Mouse (Mus musculus) ES-Bruce4 (cell line): ENCODE measurements around the gene Lyrm1. TPM values are rescaled to one million over a fixed set of nuclear protein-coding genes. Genes with fewer than 3 reads are reported as not detected.

ENCODE experiments used
- H3K27ac ChIP-seq: 2 replicates; pipeline ENCODE4 v1.5.1; 2012; ENCODE audit warnings: low read length, inconsistent platforms; ENCODE audit not compliant: insufficient read depth
- H3K27me3 ChIP-seq: 2 replicates; pipeline ENCODE4 v1.6.1; 2012; ENCODE audit warnings: mild to moderate bottlenecking, low read length, inconsistent platforms; ENCODE audit not compliant: control insufficient read depth, poor library complexity, insufficient read depth, severe bottlenecking
- H3K36me3 ChIP-seq: 2 replicates; pipeline ENCODE4 v1.6.1; 2012; ENCODE audit warnings: inconsistent platforms, mild to moderate bottlenecking, low read length, moderate library complexity; ENCODE audit not compliant: control insufficient read depth, poor library complexity, insufficient read depth, severe bottlenecking
- H3K4me1 ChIP-seq: one replicate; pipeline ENCODE4 v1.8.1; 2011; ENCODE audit warnings: low read length; ENCODE audit not compliant: control insufficient read depth, insufficient read depth
- H3K4me3 ChIP-seq: 2 replicates; pipeline ENCODE4 v1.5.1; 2011; ENCODE audit warnings: low read depth, mild to moderate bottlenecking, low read length
- H3K9ac ChIP-seq: 2 replicates; pipeline ENCODE4 v1.6.1; 2012; ENCODE audit warnings: low read depth, mild to moderate bottlenecking, inconsistent platforms; ENCODE audit not compliant: poor library complexity, severe bottlenecking
- H3K9me3 ChIP-seq: replicated peaks from 2 replicates; pipeline ENCODE4 v1.6.1; 2012; ENCODE audit warnings: mild to moderate bottlenecking, low read length, inconsistent platforms; ENCODE audit not compliant: control insufficient read depth, poor library complexity, insufficient read depth, severe bottlenecking
- CTCF ChIP-seq: IDR thresholded peaks from one replicate; pipeline ENCODE4 v1.8.1; 2011; ENCODE audit warnings: low read depth, low read length
- EP300 ChIP-seq: IDR thresholded peaks from 2 replicates; pipeline ENCODE4 v1.6.1; 2011; ENCODE audit warnings: low read depth, low read length; ENCODE audit not compliant: insufficient read depth
- POLR2A ChIP-seq: IDR thresholded peaks from one replicate; pipeline ENCODE4 v1.8.1; 2011; ENCODE audit warnings: low read length; ENCODE audit not compliant: insufficient read depth
- polyA plus RNA-seq: library from polyadenylated mRNA; stranded (reverse); fragments of >200 nt; gene quantifications from 2 replicates; pipeline ENCODE4 v1.2.4, GENCODE M21; 2011; ENCODE audit warnings: low read depth; ENCODE audit not compliant: missing spikeins, insufficient read depth, insufficient read length

Gene Lyrm1
- polyA plus RNA-seq, 1 experiment = 7.2 TPM

DNA sequence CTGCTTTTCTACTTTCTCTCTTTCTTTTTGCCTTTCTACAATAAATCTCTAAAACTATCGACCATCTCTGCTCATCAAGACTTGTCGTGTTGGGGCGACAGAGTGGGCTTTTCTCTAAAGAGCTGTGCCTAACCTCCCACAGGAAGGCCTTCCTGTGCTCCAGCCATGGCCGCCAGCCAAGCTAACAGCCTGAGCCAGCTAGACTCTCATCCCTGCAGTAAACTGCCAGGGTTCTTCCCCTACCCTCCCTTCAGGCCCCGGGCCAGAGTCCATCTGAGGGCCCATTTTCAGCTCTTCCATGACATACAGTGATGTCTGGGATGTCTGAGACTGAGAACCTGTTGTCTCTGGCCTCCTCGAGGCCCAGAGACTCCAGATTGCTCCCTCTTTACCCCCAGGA is 80.6 kb downstream of the Lyrm1 start:
- Histone ChIP-seq H3K4me1 (no peaks in the 10 kb centered on the region), H3K9me3 (no peaks in the 10 kb centered on the region), H3K4me3 (no peak overlapping the region), H3K27ac (no peak overlapping the region), H3K27me3 (no peaks in the 10 kb centered on the region), H3K36me3 (no peaks in the 10 kb centered on the region), H3K9ac (no peak overlapping the region)
- TF ChIP-seq CTCF (no peak), POLR2A (no peak), EP300 (no peak)

DNA sequence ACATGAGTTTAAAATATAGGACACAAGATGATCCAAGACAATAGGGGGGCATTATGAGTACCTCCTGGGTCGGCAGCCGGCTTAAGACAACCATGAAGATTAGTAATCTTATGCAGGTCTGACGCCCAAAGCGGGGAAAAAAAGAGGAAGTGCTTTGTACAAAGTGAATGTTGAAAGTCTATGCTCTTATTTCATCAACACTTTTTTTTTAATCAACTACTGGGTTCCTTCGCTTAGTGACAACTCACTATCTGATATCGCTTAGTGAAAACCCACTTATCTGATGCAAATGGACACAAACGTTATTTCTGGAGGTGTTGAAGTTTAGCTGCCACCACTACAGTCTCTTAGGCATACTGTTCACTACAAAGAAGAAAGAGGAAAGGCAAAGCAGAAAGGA is 81.9 kb downstream of the Lyrm1 start:
- H3K9me3 ChIP-seq = no peaks in the 10 kb centered on the region
- no peaks in the 10 kb centered on the region for H3K36me3 ChIP-seq
- TF ChIP-seq CTCF (no peak), EP300 (no peak), POLR2A (no peak)
- no peak overlapping the region for H3K4me3 ChIP-seq
- no peak overlapping the region for H3K9ac ChIP-seq
- no peaks in the 10 kb centered on the region for H3K27me3 ChIP-seq
- no peaks in the 10 kb centered on the region for H3K4me1 ChIP-seq
- H3K27ac ChIP-seq = no peak overlapping the region

DNA sequence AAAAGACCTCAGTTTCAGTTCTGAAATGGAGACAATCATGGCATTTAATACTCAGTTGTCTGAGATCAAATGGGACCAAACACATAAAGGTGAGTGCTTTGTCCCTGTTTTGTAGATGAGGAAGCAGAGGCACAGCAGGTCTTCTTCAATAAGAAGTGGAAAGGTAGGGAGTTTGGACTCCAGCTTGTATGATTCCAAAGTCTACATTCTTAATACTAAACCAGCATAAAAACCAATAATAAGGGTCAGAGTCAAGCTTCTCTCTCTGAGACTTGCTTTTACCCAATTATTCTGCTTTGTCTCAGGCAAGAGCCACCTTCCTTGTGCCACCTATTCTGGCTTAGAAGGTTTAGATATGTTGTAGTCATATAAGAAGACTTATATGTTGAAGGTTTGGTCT is 82.9 kb downstream of the Lyrm1 start:
- H3K9ac ChIP-seq = no peak overlapping the region
- H3K4me1 ChIP-seq = no peaks in the 10 kb centered on the region
- no peak for TF ChIP-seq EP300
- TF ChIP-seq CTCF = no peak
- H3K36me3 ChIP-seq = no peaks in the 10 kb centered on the region
- H3K4me3 ChIP-seq = no peak overlapping the region
- H3K27ac ChIP-seq = no peak overlapping the region
- no peaks in the 10 kb centered on the region for H3K27me3 ChIP-seq
- no peaks in the 10 kb centered on the region for H3K9me3 ChIP-seq

DNA sequence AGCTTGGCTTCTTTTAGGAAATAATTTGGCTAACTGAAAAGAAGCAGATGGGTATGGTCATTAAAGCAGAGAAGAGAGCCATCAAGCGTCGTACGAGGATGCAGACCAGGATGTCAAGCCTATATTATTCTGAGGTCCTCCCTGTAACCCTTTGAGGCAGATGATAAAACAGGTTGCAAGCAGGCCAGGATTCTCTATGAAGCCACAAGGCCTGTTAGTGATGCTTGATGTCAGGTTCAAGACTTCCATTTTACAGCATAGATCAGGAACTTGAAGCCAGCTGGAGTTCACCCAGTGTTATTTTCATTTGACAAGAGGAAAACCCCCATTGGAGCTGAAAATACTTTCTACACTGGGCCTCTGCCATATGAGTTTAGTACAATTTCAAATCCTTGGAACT is 84.5 kb downstream of the Lyrm1 start:
- Histone ChIP-seq H3K4me1 (no peaks in the 10 kb centered on the region), H3K27me3 (no peaks in the 10 kb centered on the region), H3K9me3 (no peaks in the 10 kb centered on the region), H3K27ac (no peak overlapping the region), H3K36me3 (no peaks in the 10 kb centered on the region), H3K9ac (no peak overlapping the region), H3K4me3 (no peak overlapping the region)
- TF ChIP-seq EP300 (no peak), CTCF (no peak), POLR2A (no peak)

DNA sequence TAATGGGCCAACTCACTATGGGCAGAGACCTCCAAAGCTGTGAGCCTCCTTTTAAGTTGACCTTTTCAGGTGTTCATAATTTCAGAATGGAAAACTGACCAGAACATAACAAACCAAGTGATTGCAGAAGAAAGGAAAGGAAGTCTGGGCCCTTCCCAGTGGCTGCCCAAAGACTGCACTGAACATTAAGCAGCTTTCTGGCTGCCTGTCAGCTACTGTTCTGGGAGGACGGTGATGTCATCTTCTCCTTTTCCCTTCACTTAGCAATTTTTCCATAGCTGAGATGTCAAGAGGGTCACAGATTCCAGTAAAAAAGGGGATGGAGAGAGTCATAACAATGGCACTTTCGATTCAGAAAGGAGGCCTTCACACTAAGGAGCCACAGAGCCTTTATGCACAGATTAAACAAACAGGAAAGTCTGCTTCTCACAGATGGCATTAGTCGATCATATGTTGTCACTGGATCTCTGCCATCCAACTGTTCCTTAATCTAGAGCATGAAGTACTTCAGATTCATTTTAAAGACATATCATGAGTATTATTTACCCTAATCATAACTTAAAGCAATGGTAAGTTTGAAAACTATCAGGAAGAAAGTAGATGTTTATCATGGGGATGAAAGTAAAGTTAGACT is 89.7 kb downstream of the Lyrm1 start:
- no peaks in the 10 kb centered on the region for H3K9me3 ChIP-seq
- TF ChIP-seq CTCF (no peak), POLR2A (no peak), EP300 (no peak)
- no peak overlapping the region for H3K27ac ChIP-seq
- H3K9ac ChIP-seq = no peak overlapping the region
- H3K36me3 ChIP-seq = no peaks in the 10 kb centered on the region
- no peaks in the 10 kb centered on the region for H3K4me1 ChIP-seq
- H3K27me3 ChIP-seq = no peaks in the 10 kb centered on the region
- no peak overlapping the region for H3K4me3 ChIP-seq

DNA sequence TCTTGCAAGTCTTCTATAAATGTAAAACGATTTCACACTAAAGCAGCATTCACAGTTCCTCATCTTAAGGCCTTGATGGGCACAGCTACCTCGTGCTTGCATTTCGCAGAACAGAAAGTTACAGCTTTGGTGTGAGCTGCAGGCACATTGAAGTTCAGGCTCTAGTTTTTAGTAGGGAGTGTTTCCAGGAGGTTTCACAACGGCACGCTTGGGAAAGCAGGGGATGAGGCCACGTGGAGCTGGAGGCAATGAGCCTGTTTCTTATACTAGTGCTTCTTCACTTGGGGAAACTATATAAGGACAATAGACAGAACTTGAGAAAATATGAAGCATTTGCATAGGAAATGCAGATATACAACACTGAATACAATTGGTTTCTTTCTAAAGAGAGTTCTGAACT is 101.4 kb downstream of the Lyrm1 start:
- Histone ChIP-seq H3K9ac (no peak overlapping the region), H3K9me3 (no peaks in the 10 kb centered on the region), H3K4me1 (no peaks in the 10 kb centered on the region), H3K27me3 (no peaks in the 10 kb centered on the region), H3K4me3 (no peak overlapping the region), H3K27ac (no peak overlapping the region), H3K36me3 (no peaks in the 10 kb centered on the region)
- TF ChIP-seq POLR2A (no peak), EP300 (no peak), CTCF (no peak)

Other genes with a start within 250 kb of the Lyrm1 start
- gene Acsm4, start 205.8 kb upstream of the Lyrm1 start, polyA plus RNA-seq = not detected in 2 replicates
- gene Thumpd1, start 175.1 kb upstream of the Lyrm1 start, polyA plus RNA-seq = 67.9 and 68.0 TPM in 2 replicates
- gene Acsm3, start 134.9 kb upstream of the Lyrm1 start, polyA plus RNA-seq = not detected in 2 replicates
- 27.0 and 31.4 TPM in 2 replicates for gene Rexo5, start 101.9 kb upstream of the Lyrm1 start, polyA plus RNA-seq
- gene Eri2, start 101.8 kb upstream of the Lyrm1 start, polyA plus RNA-seq = 22.1 and 26.9 TPM in 2 replicates
- gene Dcun1d3, start 437 bp downstream of the Lyrm1 start, polyA plus RNA-seq = 31.2 and 37.9 TPM in 2 replicates
- gene Dnah3, start 199.4 kb downstream of the Lyrm1 start, polyA plus RNA-seq = not detected in 2 replicates
- 13.7 and 14.5 TPM in 2 replicates for gene Tmem159, start 206.5 kb downstream of the Lyrm1 start, polyA plus RNA-seq
- gene Zp2, start 249.4 kb downstream of the Lyrm1 start, polyA plus RNA-seq = not detected in 2 replicates